Mouse (Mus musculus): ENCODE data around the gene Rab11fip3. TPM values are rescaled to one million over a fixed set of nuclear protein-coding genes. Genes with fewer than 3 reads are reported as not detected.

Gene Rab11fip3
- polyA plus RNA-seq, 1 experiment = 19.7 TPM

- H3K4me2 ChIP-seq (ENCODE audit: low read depth) = no peak overlapping the region
- no peak overlapping the region for H3ac ChIP-seq (ENCODE audit: control insufficient read depth, insufficient read length)
- H3K36me3 ChIP-seq (ENCODE audit: control insufficient read depth, insufficient read depth) = peaks cover 11% of the 10 kb centered on the region
- H3K79me2 ChIP-seq (ENCODE audit: control insufficient read depth, insufficient read depth) = no peaks in the 10 kb centered on the region
- H3K4me3 ChIP-seq = no peak overlapping the region
- H3K27me3 ChIP-seq (ENCODE audit: control insufficient read depth, insufficient read depth, insufficient read length) = no peaks in the 10 kb centered on the region
- no peak for TF ChIP-seq SRF (IDR thresholded peaks at IDR 0.05; ENCODE audit: control insufficient read depth, insufficient read length, low read depth)
- TF ChIP-seq TCF12 (IDR thresholded peaks at IDR 0.05; ENCODE audit: insufficient read depth, poor library complexity, severe bottlenecking) = no peak
- TF ChIP-seq E2F4 (IDR thresholded peaks at IDR 0.05; ENCODE audit: insufficient read depth) = no peak
- no peak for TF ChIP-seq MYOD1 (IDR thresholded peaks at IDR 0.05; ENCODE audit: control insufficient read depth in 1 of 3, insufficient read length in 2 of 3, low read depth in 2 of 3)
- TF ChIP-seq POLR2AphosphoS2 (IDR thresholded peaks at IDR 0.05; ENCODE audit: insufficient read length, low read depth) = no peak
- no peak for TF ChIP-seq REST (IDR thresholded peaks at IDR 0.05; ENCODE audit: insufficient read depth, insufficient read length)
- TF ChIP-seq MYOG (IDR thresholded peaks at IDR 0.05; ENCODE audit: control insufficient read depth in 1 of 3, insufficient read depth in 1 of 3, insufficient read length in 2 of 3, low read depth in 2 of 3) = no peak
- TF ChIP-seq POLR2A (IDR thresholded peaks at IDR 0.05; ENCODE audit: insufficient read length, low read depth) = no peak
- no peak for TF ChIP-seq TCF3 (IDR thresholded peaks at IDR 0.05; ENCODE audit: insufficient read length, low read depth)
- TF ChIP-seq CEBPB (IDR thresholded peaks at IDR 0.05; ENCODE audit: insufficient read depth, poor library complexity, severe bottlenecking) = no peak
Observed at GRCm38 (mm10) chr17:26013711-26014110, 55.6 kb downstream of the Rab11fip3 start.

DNA sequence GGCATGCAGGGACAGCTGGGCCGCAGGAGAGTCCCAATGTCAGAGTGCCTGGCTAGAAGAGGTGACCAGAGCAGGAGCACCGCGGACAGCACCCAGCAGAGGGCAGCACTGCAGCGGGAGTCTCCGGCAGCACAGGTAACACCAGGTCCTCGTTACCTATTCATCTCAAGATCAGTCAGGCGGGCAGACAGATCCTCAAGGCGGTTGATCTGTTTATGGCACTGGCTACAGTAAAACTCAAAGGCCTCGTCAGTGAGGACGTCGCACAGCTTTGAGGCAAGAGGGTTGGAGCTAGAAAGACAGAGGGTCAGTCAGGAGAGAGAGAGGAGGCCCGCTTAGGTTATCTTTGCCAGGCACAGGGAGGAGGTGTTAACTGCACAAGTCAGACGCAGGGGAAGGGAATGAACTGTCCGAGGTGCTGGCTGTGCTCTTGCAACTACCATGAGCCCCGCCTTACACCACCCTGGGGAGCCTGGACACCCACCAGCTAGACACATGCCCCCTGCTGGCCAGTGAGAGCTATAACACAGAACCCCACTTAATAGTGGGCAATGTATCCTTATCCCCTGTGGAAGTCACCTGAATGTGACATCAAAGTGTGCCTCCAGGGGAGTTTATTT, 57.4 kb downstream of the Rab11fip3 start:
- Histone ChIP-seq H3K27me3 (ENCODE audit: control insufficient read depth, insufficient read depth, insufficient read length) (no peaks in the 10 kb centered on the region), H3K79me2 (ENCODE audit: control insufficient read depth, insufficient read depth) (no peaks in the 10 kb centered on the region), H3K4me3 (no peak overlapping the region), H3K36me3 (ENCODE audit: control insufficient read depth, insufficient read depth) (peaks cover 18% of the 10 kb centered on the region), H3ac (ENCODE audit: control insufficient read depth, insufficient read length) (no peak overlapping the region), H3K4me2 (ENCODE audit: low read depth) (no peak overlapping the region)
- TF ChIP-seq TCF12 (IDR thresholded peaks at IDR 0.05; ENCODE audit: insufficient read depth, poor library complexity, severe bottlenecking) = no peak
- TF ChIP-seq REST (IDR thresholded peaks at IDR 0.05; ENCODE audit: insufficient read depth, insufficient read length) = peak; percentile 90
- no peak for TF ChIP-seq E2F4 (IDR thresholded peaks at IDR 0.05; ENCODE audit: insufficient read depth)
- TF ChIP-seq SRF (IDR thresholded peaks at IDR 0.05; ENCODE audit: control insufficient read depth, insufficient read length, low read depth) = no peak
- TF ChIP-seq USF1 (IDR thresholded peaks at IDR 0.05; ENCODE audit: low read depth) = no peak
- no peak for TF ChIP-seq CEBPB (IDR thresholded peaks at IDR 0.05; ENCODE audit: insufficient read depth, poor library complexity, severe bottlenecking)

DNA sequence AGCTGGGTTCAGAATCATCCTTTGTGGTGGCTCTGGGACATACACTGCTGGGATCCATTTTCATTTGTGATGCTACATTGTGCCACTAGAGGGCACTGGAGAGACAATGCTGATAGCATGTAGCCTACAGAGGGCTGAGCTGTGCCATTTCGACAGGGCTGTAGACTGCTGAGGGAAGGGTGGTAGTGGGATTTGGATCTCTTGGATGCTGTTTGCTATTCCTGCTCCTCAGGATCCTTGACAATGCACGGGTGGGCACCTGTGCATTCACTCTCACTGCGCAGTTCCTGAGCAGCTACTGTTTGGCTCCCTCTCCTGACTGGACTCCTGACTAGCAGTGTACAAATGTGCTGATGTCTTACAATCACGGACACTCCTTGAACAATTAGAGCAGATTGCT, 59.8 kb downstream of the Rab11fip3 start:
- H3K79me2 ChIP-seq (ENCODE audit: control insufficient read depth, insufficient read depth) = no peaks in the 10 kb centered on the region
- TF ChIP-seq MAX (IDR thresholded peaks at IDR 0.05; ENCODE audit: low read depth) (no peak), POLR2A (IDR thresholded peaks at IDR 0.05; ENCODE audit: insufficient read length, low read depth) (no peak), TCF3 (IDR thresholded peaks at IDR 0.05; ENCODE audit: insufficient read length, low read depth) (no peak), SRF (IDR thresholded peaks at IDR 0.05; ENCODE audit: control insufficient read depth, insufficient read length, low read depth) (no peak), TCF12 (IDR thresholded peaks at IDR 0.05; ENCODE audit: insufficient read depth, poor library complexity, severe bottlenecking) (no peak), E2F4 (IDR thresholded peaks at IDR 0.05; ENCODE audit: insufficient read depth) (no peak), REST (IDR thresholded peaks at IDR 0.05; ENCODE audit: insufficient read depth, insufficient read length) (no peak), CEBPB (IDR thresholded peaks at IDR 0.05; ENCODE audit: insufficient read depth, poor library complexity, severe bottlenecking) (no peak), POLR2AphosphoS2 (IDR thresholded peaks at IDR 0.05; ENCODE audit: insufficient read length, low read depth) (no peak), MYOG (IDR thresholded peaks at IDR 0.05; ENCODE audit: control insufficient read depth in 1 of 3, insufficient read depth in 1 of 3, insufficient read length in 2 of 3, low read depth in 2 of 3) (no peak), USF1 (IDR thresholded peaks at IDR 0.05; ENCODE audit: low read depth) (no peak), MYOD1 (IDR thresholded peaks at IDR 0.05; ENCODE audit: control insufficient read depth in 1 of 3, insufficient read length in 2 of 3, low read depth in 2 of 3) (no peak)
- H3ac ChIP-seq (ENCODE audit: control insufficient read depth, insufficient read length) = no peak overlapping the region
- H3K36me3 ChIP-seq (ENCODE audit: control insufficient read depth, insufficient read depth) = peaks cover 18% of the 10 kb centered on the region
- no peak overlapping the region for H3K4me2 ChIP-seq (ENCODE audit: low read depth)
- H3K4me3 ChIP-seq = no peak overlapping the region
- no peaks in the 10 kb centered on the region for H3K27me3 ChIP-seq (ENCODE audit: control insufficient read depth, insufficient read depth, insufficient read length)

GRCm38 (mm10) chr17:26008787-26009186, 60.6 kb downstream of the Rab11fip3 start:
- H3K4me3 ChIP-seq = no peak overlapping the region
- H3K4me2 ChIP-seq (ENCODE audit: low read depth) = no peak overlapping the region
- no peaks in the 10 kb centered on the region for H3K27me3 ChIP-seq (ENCODE audit: control insufficient read depth, insufficient read depth, insufficient read length)
- peaks cover 18% of the 10 kb centered on the region for H3K36me3 ChIP-seq (ENCODE audit: control insufficient read depth, insufficient read depth)
- TF ChIP-seq TCF3 (IDR thresholded peaks at IDR 0.05; ENCODE audit: insufficient read length, low read depth) (no peak), SRF (IDR thresholded peaks at IDR 0.05; ENCODE audit: control insufficient read depth, insufficient read length, low read depth) (no peak), POLR2AphosphoS2 (IDR thresholded peaks at IDR 0.05; ENCODE audit: insufficient read length, low read depth) (no peak), MYOD1 (IDR thresholded peaks at IDR 0.05; ENCODE audit: control insufficient read depth in 1 of 3, insufficient read length in 2 of 3, low read depth in 2 of 3) (no peak), TCF12 (IDR thresholded peaks at IDR 0.05; ENCODE audit: insufficient read depth, poor library complexity, severe bottlenecking) (no peak), MYOG (IDR thresholded peaks at IDR 0.05; ENCODE audit: control insufficient read depth in 1 of 3, insufficient read depth in 1 of 3, insufficient read length in 2 of 3, low read depth in 2 of 3) (no peak), POLR2A (IDR thresholded peaks at IDR 0.05; ENCODE audit: insufficient read length, low read depth) (no peak), REST (IDR thresholded peaks at IDR 0.05; ENCODE audit: insufficient read depth, insufficient read length) (no peak)
- no peak overlapping the region for H3ac ChIP-seq (ENCODE audit: control insufficient read depth, insufficient read length)
- no peaks in the 10 kb centered on the region for H3K79me2 ChIP-seq (ENCODE audit: control insufficient read depth, insufficient read depth)

GRCm38 (mm10) chr17:26008331-26008730, 61.0 kb downstream of the Rab11fip3 start:
- H3K27me3 ChIP-seq (ENCODE audit: control insufficient read depth, insufficient read depth, insufficient read length) = no peaks in the 10 kb centered on the region
- no peak overlapping the region for H3ac ChIP-seq (ENCODE audit: control insufficient read depth, insufficient read length)
- no peak for TF ChIP-seq USF1 (IDR thresholded peaks at IDR 0.05; ENCODE audit: low read depth)
- TF ChIP-seq MYOD1 (IDR thresholded peaks at IDR 0.05; ENCODE audit: control insufficient read depth in 1 of 3, insufficient read length in 2 of 3, low read depth in 2 of 3) = no peak
- no peak for TF ChIP-seq CEBPB (IDR thresholded peaks at IDR 0.05; ENCODE audit: insufficient read depth, poor library complexity, severe bottlenecking)
- TF ChIP-seq POLR2AphosphoS2 (IDR thresholded peaks at IDR 0.05; ENCODE audit: insufficient read length, low read depth) = no peak
- H3K79me2 ChIP-seq (ENCODE audit: control insufficient read depth, insufficient read depth) = no peaks in the 10 kb centered on the region
- no peak overlapping the region for H3K4me2 ChIP-seq (ENCODE audit: low read depth)
- peaks cover 21% of the 10 kb centered on the region for H3K36me3 ChIP-seq (ENCODE audit: control insufficient read depth, insufficient read depth)
- H3K4me3 ChIP-seq = no peak overlapping the region

Data from myocyte (in vitro differentiated cells).